Mouse (Mus musculus) midbrain, embryonic 11.5 days (tissue): ENCODE measurements around the gene Ap2m1. TPM values are rescaled to one million over a fixed set of nuclear protein-coding genes. Genes with fewer than 3 reads are reported as not detected.

Experiments used
- polyA plus RNA-seq: library from polyadenylated mRNA; unstranded; fragments of >200 nt; fragmentation: Nextera tagmentation; extraction: Ambion mirVana; gene quantifications from 2 replicates; pipeline ENCODE4 v1.2.1, GENCODE M21; 2014

Gene Ap2m1
- polyA plus RNA-seq, 1 experiment from 2014 or later: 867 TPM

Other genes with a start within 250 kb of the Ap2m1 start
- gene Parl, start 233.1 kb upstream of the Ap2m1 start, polyA plus RNA-seq: 107 and 109 TPM in 2 replicates
- gene Cyp2ab1, start 210.1 kb upstream of the Ap2m1 start, polyA plus RNA-seq: not detected in 2 replicates
- gene Abcc5, start 109.1 kb upstream of the Ap2m1 start, polyA plus RNA-seq: 58.3 and 61.7 TPM in 2 replicates
- gene Eif2b5, start 36.7 kb upstream of the Ap2m1 start, polyA plus RNA-seq: 141 and 148 TPM in 2 replicates
- 47.7 and 49.6 TPM in 2 replicates for gene Dvl3, start 18.5 kb upstream of the Ap2m1 start, polyA plus RNA-seq
- 62.2 and 64.4 TPM in 2 replicates for gene Abcf3, start 13.1 kb downstream of the Ap2m1 start, polyA plus RNA-seq
- 1.6 and 2.5 TPM in 2 replicates for gene Vwa5b2, start 54.0 kb downstream of the Ap2m1 start, polyA plus RNA-seq
- gene Eef1akmt4, start 76.1 kb downstream of the Ap2m1 start, polyA plus RNA-seq: 25.6 and 26.6 TPM in 2 replicates
- gene Gm49333, start 76.1 kb downstream of the Ap2m1 start, polyA plus RNA-seq: 0.50 TPM in 1 of 2 replicates, not detected in the other
- 54.6 and 55.1 TPM in 2 replicates for gene Alg3, start 76.3 kb downstream of the Ap2m1 start, polyA plus RNA-seq
- gene Camk2n2, start 85.8 kb downstream of the Ap2m1 start, polyA plus RNA-seq: 4.9 and 5.2 TPM in 2 replicates
- gene Ece2, start 94.3 kb downstream of the Ap2m1 start, polyA plus RNA-seq: 2.5 and 4.0 TPM in 2 replicates
- gene Psmd2, start 116.2 kb downstream of the Ap2m1 start, polyA plus RNA-seq: 474 and 502 TPM in 2 replicates
- gene Eif4g1, start 132.8 kb downstream of the Ap2m1 start, polyA plus RNA-seq: 132 and 142 TPM in 2 replicates
- 8.8 and 12.5 TPM in 2 replicates for gene Fam131a, start 157.8 kb downstream of the Ap2m1 start, polyA plus RNA-seq
- 104 and 119 TPM in 2 replicates for gene Polr2h, start 182.2 kb downstream of the Ap2m1 start, polyA plus RNA-seq
- 15.1 and 16.0 TPM in 2 replicates for gene Clcn2, start 182.3 kb downstream of the Ap2m1 start, polyA plus RNA-seq
- gene Chrd, start 197.6 kb downstream of the Ap2m1 start, polyA plus RNA-seq: 2.6 and 2.7 TPM in 2 replicates
- gene Thpo, start 199.0 kb downstream of the Ap2m1 start, polyA plus RNA-seq: 0.37 and 0.71 TPM in 2 replicates